Mouse (Mus musculus) lung, adult 2 months (tissue): ENCODE results near the gene Cadm1.

Source experiments
- CTCF ChIP-seq: fragments of 200-500 bp; IDR thresholded peaks from 2 replicates; pipeline ENCODE4 v1.5.1; 2011; ENCODE audit warnings: mild to moderate bottlenecking, low read length, control low read depth; ENCODE audit not compliant: insufficient read depth
- POLR2A ChIP-seq: fragments of 200-500 bp; IDR thresholded peaks from 2 replicates; pipeline ENCODE4 v1.6.1; 2011; ENCODE audit warnings: low read depth, mild to moderate bottlenecking, control low read depth, low read length, borderline replicate concordance; ENCODE audit errors: extremely low read depth

- no peak for TF ChIP-seq CTCF
- TF ChIP-seq POLR2A, result no peak
Measured at GRCm38 (mm10) chr9:47772750-47773149, 242.8 kb downstream of the Cadm1 start.
